Mouse (Mus musculus): ENCODE results near the gene Tjp2.

Tjp2 gene

DNA sequence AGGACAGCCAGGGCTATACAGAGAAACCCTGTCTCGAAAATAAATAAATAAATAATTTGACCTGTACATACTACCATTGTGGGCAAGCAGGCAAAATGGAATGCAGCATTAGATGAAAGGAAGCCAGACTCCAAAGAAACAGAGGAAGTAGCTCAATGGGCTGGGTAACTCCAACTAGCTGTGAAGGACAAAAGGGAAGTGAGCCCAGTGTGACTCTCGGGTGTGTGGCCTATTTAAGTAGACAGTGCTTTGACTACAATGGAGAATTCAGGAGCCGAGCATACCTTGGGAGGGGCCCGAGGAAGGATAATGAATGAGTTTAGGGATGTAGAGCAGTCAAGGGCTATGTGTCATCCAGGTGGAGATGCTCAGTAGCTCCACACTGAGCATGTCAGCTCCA is 48.1 kb downstream of the Tjp2 start:
- DNase-seq = no peak

DNA sequence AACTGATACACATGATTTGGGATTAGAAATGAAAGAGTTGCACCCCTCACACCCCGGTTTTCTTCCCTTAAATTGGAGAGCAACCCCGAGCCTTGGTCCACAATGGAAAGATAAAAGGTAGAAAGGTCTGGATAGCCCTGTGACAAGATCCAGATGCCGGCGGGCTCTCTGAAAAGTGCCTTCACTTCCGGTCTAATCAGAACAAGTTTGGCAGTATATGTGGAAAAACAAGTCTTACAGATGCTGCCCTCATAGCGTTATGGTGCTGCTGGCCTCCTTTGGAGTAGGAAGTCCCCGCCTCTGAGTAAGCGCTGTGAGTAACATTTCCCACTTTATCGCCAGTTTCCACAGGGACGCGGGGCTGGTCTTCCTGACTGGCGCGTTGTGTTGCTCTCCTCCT is 49.9 kb downstream of the Tjp2 start:
- peak; percentile 15 to 43 for DNase-seq

DNA sequence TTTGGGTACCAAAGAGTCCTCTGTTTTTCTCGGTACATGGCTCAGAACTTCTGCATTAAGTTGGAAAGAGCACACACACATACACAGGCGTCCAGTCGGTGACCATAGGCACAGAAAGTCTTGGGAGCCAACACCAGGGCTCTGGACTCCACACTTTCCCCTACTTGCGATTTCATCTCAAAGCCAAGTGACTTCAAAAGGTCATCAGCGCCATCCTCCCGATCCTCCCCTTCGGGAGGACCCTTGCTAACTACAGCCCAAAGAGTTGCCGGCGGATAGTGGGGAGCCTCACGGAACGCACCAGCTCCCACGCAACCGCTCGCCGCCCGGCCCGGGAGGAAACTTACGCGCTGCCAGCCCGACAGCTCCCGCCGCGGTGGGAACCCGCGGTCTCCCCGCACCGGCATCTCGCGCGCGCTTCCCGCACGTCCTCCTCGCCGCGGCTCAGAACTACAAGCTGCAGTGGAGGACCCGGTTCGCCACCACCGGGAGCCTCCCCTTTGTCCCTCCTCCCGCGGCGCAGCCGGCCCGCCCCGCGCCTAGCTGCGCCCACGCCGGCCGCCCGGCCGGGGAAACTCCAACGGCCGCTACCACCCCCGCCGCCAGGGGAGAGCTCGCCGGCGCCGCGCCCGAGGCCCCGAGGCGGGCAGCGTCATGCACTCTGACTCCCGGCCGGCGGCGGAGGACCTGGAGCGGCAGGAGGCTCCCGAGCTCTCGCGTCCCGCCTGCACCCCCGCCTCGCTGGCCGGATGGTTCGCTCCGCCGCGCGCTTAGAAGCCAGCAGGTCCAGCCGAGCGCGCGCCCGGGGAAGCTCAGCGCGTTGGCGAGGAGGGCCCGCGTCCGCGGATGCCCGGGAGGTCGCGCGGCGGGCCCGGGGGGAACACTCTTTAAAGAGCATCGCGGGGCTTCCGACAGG is 51.0 kb downstream of the Tjp2 start:
- DNase-seq = peak; percentile 97

DNA sequence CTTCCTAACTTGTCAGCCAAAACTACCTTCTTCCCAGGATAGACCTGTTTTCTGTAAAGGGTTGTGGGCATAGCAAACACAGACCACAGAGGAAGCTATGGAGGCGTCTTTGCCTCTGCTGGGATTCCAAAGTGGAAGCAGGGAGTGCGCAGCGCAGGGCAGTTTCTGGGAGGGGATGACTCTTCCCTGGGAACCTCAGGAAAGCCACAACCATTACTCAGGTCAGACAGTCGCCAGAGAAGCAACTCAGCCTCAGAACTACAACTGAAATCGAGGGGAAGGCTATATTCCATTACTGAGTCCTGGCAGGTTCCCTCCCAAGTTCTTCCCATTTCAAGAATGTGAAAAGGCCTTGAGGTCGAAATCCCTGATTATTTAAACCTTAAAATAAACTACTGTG is 51.8 kb downstream of the Tjp2 start:
- DNase-seq = no peak

DNA sequence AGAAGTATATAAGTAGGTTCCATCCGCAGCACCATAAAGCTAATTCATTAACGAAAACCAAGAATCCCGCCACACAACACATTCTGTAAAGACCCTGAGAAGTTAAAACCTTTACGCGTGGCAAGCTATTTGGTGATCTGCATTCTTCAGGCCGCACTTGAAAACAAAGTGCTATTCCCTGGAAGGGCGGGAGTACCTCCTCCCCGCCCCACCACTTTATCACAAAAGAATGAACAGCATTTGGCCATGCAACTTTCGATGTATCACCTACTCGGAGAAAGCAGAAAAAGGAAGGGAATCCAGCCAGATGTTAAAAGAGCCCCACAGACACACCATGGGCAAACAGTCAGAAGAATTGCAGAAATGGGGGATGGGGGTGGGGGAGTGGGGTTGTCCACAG is 56.3 kb downstream of the Tjp2 start:
- DNase-seq = no peak

DNA sequence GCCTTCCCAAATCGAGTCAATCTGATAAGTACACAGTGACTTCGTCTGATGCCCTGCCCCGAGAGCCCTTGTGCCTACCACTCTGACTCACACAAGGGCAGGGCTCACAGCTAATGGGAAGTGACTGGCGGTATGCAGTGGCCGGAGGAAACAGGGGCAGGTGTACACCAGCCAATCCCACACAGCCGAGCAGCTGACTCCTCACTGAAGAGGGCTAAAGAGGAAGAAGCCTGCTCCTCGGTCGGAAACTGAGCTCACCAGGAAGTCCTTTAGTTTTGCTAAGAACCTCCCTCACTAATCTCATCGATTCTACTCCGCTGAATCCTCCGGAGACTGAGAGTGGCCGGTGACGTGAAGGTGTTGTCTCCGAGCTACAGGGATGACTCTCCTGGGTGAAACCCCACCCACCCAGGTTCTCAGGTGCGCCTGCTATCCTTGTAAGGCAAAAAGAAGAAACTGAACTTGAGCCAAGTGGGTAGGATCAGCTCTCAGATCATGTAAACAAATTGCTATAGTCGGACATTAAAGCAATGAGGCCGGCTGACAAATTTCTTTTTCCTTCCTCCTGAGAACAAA is 58.2 kb downstream of the Tjp2 start:
- peak; percentile 50 to 64 for DNase-seq

DNA sequence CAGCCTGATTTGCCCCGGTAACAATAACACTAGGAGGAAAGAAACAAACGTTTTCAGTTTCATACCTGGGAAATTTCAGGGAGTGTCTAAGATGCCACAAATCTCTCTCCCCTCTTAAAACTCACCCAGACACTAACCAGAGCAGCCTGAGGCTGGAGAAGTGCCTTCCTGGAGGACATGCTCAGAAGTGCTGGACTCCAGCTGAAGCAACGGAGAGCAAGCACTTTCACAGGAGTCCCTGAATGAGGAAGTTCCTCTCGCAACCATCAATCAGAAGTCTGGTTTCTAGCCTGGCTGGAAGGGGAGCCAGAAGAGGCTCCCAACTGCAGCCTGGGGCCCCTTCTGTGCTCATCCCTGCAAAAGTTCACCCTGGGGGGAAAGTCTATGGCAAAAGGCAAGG is 60.9 kb downstream of the Tjp2 start:
- DNase-seq = no peak

DNA sequence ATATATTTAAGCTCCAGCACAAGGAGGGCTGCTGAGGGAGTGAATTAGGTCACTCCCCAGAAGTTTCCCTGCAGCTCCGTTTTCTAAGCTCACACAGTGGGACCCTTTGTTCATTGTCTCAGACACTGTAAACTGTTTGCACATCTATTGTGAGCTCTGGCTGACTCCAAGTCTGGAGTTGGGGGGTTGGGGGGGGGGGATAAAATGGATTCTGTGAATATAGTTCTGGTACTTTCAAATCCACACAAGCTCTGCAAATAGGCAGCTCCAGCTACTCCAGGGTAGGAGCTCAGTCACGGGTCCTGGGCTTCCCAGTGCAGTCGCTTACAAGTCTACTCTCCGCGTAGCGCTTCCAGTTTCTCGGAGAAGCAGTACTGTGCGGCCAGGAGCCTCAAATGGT is 64.4 kb downstream of the Tjp2 start:
- DNase-seq = no peak

DNA sequence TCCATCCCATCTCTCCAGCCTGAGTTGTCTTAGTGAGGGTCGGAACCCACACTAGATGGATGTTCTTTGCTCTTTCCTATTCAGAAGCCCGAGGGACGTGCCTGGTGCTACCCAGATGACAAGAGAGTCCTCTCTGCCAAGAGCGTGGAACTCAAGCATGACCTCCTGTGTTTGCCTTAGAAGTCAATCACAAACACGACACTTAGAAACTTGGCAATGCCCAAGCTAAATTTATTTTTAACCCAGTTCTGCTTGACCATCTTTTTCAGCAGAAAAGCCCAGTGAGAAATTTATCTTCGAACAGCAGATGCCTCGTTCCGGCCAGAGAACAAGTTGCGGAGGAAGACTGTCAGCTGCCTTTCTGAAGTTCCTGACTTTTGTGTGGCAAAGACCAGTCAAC is 65.1 kb downstream of the Tjp2 start:
- DNase-seq = peak; percentile 61 to 76

DNA sequence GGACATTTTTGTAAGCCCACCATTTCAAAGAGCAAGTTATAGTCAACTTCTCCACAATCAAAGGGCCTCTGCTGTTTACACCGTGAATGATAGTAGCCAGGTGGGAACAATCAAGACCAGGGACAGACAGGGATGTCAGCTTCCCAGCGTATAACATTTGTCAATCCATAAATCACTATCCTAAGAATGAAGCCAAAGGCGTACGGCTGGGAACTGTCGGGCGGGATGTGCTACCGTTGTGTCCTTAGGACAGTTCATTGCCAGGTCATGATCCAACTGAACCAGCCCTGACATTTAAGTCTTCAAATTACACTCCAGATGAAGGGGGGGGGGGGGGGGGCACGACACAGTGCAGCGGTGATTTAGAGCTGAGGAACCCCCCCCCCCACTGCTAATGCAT is 65.5 kb downstream of the Tjp2 start:
- DNase-seq = no peak

DNA sequence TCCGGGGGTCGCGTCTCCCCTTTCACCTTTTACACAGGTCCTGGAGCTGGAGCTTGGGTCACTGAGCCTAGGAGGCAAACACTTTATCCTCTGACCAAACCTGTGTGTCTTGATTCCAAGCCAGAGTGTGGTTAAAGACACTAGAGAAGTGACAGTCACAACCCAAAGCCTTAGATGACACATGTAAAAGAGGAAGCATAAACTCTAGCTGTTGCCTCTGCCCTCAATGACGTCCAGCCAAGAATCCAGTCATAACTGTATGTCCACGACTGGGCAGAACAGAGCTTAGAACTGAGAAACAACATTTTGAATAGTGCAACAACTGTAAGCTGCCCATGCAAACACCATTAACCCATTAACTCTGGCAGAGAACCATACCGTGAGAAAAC is 68.8 kb downstream of the Tjp2 start:
- DNase-seq = peak; percentile 31 to 38

DNA sequence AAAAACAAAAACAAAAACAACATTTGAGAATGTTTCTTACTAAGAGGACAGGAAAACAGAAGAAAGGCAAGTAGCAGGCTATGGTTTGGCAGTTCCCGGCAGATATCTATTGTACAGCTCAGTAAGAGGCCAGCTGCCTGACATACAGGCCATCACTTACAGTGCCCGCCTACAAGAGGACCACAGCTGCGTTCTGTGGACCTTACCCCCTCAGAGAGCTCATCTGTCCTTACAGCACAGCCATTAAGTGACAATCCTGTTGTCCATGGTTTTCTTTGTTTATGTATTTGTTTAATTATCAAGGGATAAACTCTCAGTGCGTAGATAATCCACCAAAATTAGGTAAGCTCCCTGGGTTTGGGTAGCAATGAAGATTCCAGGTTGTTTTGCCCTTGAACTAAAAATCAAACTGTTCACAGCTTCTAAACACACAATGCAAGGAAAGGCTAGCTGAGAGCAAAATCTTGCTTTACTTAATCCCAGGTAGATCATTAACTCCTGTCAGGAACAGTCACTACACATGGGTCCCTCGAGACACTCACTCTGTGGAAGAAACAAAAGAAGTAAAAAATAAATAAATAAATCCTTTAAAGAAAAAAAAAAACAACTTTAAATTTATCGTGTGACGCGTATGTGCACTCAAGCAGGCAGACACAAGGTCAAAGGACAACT is 69.3 kb downstream of the Tjp2 start:
- DNase-seq = peak; percentile 25 to 46

DNA sequence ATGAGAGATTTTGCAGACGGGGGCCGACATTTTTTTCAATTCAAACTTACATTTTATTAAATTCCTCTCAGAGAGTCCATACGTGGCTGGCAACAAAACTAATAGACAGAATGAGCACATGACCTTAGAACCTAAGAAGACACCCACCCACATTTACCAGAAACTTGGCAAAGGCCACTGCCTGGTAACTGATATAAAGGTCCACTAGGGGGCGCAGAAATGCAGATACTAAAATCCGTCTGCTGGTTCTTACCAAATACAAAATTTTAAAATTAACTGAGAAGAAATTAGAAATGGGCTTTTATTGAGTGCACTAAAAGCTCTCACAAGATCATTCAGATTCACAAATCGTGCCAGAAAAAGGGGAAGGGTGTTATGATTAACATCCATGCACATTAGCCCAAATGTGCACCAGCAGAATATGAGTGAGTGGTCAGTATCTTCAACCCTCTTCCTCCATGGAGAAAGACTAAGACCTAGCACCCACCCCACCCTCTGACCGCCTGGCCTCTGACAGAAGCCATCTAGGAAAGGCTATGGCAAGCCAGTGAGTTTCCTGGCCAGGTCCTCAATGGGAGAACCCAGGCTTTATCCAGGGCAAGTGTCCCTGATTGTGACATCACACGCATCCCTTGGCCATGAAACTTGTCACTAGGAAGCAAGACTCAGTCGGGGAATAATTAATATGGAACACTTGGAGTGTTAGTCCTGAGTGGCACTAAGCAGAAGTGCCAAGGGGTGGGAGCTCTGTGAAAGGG is 71.4 kb downstream of the Tjp2 start:
- DNase-seq = peak; percentile 66 to 72

DNA sequence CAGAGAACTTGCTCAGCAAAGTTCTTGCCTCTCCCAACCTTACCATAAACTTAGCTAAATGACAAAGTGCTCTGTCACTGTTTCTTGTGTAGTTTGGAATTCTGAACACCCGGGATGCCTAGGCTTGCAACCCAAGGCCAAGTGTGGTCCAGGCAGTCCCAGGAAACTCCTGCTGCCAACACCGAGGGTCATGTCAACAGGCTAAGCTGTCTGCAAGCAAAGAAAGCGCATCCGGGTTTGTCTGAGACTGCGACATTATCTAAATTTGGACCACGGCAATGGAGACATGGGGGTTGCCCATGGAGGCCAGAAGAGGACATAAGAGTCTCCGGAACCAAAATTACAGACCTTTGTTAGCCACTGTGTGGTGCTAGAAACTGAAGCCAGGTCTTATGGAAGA is 80.8 kb downstream of the Tjp2 start:
- no peak for DNase-seq

DNA sequence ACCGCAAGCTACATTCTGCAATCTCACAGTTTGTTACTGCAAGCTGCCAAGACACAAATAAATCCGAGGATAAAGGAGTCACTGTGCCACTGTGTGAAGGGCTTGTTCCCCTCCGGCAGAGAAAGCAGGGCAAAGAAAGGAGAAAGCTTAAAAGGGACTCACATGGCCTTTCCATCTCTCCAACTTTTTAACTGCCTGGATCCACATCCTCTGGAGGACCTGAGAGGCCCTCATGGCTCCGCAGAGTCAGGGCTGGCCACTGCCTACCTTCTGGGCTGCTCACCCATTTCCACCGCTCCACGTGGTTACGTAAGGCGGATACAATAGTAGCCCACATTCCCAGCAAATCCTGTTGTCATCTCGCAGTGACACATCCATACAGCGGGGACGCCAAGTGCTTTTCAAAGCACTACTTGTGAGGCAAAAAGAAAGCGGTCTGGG is 82.2 kb downstream of the Tjp2 start:
- no peak for DNase-seq

DNA sequence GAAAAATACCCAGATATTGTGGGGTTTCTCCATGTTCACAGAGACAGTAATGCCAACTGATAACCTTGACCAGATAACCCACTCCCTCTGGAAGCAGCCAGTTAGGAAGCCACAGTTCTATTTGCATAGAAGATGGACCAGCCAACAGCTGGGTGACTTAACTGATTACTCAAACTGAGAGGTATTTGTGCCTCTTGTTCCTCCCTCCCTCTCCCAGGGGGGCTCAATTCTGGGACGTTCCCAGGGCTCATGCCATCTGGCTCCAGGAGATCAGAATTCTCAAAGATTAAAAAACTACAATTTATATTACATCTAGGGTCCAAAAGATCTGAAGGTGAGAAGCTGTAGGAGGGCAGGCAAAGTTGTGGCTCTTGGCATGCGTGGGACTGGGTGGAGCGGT is 84.5 kb downstream of the Tjp2 start:
- DNase-seq = no peak

DNA sequence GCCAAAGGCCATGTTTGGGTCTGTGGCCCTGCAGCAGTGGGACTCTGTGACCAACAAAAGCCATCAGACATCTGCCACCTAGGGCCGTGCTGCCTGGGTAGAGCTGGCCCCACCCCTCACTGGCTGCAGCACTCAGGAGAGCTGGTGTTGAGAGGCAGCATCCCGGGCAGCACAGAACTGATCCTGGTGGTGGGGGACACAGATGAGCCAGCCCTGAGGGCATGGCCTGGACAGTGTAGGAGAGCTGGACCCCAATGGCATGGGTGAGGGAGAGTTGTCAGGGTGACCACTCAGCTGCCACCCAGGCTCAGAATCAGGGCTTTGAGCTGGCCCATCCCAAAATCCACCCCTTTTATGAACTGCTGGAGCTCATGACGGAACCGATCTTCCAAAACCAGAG is 87.4 kb downstream of the Tjp2 start:
- no peak for DNase-seq

DNA sequence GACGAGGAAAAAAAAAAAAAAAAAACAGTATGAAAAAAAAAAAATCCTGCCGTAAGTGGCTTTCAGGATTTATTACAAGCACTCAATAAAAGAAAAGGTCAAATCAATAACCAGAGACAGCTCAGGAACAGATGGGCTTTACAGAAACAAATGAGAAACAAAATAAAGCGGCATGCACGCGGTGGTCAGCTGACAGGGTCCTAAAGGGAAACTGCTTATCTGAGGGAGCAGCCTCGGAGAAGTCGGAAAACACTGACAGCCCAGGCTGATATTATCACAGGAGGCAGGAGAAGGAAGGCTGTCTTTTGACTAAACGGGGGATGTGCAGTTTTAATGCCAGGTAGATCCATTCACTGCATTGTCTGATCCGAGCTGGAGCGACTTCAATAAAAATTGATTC is 89.8 kb downstream of the Tjp2 start:
- no peak for DNase-seq

DNA sequence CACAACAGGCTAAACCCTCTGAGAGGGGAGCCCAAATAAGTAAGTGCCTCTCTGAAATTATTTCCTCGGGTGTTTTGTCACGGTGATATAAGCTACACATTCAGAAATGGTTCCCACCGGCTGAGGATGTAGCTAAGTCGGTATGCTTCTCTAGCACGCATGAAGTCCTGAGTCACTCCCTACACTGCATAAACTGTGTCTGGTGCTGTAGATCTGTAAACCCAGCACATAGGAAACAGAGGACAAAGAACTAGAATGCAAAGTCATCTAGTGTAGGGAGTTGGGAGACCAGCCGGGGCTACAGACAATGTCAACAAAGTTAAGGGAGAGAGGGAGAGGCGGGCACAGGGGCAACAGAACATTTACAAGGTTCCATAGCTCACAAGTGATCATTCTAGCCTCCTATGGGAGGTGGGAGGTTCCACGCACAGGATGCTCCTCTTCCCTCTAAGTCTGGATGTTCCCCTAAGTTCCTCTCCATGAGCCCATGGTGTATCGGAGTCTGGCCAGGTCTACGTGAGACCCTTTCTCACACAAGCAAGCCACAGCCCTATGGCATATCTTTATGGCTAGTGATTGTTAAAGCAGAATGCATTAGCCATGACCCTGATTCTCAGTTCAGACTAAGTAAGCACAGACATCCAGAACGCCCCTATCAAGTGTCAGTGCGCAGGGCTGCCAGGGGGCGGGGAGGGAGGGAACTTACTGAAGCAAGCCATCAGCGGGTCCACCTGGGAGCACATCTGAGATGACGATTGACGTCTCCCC is 90.5 kb downstream of the Tjp2 start:
- DNase-seq = no peak

DNA sequence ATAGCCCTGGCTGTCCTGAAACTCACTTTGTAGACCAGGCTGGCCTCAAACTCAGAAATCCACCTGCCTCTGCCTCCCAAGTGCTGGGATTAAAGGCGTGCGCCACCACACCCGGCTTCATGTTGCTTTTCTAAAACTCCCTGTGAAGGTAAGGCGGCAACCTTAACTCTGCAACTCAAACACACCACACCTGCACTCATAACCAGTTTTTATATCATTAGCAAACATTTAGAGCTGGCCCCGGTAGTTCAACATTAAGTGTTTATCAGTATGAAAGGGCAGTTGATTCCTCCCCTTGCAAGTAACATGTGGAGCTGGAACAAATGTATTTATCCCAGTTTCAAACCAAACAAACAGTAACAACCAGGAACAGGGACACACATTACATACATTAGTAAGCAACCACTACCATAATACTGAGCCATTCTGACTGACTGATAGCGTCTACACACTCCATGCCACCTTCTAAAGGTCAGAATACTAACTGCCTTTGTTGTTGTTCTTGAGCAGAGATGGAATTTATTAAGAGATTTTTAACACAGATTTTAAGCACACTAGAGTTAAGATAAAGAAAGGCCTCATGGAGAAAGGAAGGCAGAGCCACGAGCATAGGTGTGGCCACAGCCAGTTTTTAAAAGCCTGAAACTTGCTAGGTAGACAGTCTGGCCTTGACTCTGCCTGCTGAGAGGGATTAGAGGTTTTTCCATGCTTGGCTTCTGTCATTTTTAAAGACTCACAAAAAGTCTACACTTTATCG is 101.1 kb downstream of the Tjp2 start:
- no peak for DNase-seq

DNA sequence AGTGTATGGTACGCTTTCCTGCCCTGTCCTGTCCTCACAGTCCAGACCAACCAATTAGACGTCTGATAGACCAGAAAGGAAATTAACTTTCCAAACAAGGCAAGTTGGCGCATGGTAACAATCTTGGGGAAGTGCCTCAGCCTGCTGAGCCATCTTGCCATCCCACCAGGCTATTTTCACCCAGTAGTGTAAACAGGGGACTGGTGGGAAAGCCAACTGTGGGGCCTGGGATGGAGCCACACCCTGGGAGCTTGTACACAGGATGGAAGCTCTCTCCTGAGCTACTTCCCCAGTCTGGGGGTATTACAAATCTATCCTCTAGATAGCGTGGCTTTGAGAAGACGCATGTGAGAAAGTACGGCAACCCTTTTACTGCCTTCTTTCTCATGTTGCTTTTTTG is 101.7 kb downstream of the Tjp2 start:
- DNase-seq = no peak

DNA sequence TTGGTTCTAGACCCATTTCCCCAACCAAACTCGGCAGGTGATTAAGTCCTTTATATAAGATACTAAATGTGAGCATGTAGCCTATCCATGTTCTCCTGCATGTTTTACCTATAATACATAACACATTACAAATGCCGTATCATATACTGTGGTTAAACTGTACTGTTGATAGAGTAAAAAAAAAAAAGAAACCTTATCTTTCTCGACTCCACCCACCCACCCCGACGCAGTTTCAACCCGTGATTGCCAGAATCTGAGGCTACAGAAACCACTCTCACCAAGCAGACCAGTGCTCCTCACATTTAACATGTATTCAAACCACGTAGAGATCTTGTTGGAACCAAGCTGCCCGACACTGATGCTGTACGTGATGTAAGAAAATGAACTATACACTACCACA is 102.2 kb downstream of the Tjp2 start:
- no peak for DNase-seq

Data from kidney, postnatal 36 days (tissue).